Mouse (Mus musculus) cerebellum, adult 2 months (tissue): Measurements from ENCODE around the gene Dido1.

Experiments
- CTCF ChIP-seq: fragments of 200-500 bp; IDR thresholded peaks from 2 replicates; pipeline ENCODE4 v1.5.1; 2011; ENCODE audit warnings: low read depth, mild to moderate bottlenecking, control low read depth, low read length, moderate library complexity, borderline replicate concordance; ENCODE audit not compliant: insufficient read depth
- POLR2A ChIP-seq: fragments of 200-500 bp; IDR thresholded peaks from 2 replicates; pipeline ENCODE4 v1.6.1; 2011; ENCODE audit warnings: low read length, control low read depth, borderline replicate concordance; ENCODE audit not compliant: insufficient read depth

DNA sequence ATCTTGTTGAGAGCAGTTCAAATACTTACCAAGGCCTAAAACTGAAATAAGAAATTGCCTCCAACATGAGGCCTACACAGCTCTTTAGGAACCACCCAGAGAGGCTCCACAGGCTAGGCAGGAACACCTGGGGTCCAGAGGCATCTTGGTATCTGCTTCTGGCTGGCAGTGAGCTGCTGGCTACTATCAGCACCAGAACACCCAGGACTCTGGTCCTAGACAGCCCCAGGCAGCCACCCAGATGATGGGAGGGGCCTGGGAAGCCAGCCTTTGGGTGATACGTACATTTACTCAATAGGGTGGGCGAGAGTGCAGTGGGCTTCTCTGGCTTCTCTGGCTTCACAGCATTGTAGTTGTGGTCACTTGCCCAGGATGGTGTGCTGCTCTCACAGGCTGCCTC is 26.3 kb downstream of the Dido1 start:
- TF ChIP-seq CTCF (no peak), POLR2A (no peak)
